Mouse (Mus musculus): ENCODE measurements around the gene Gm42417. TPM values are rescaled to one million over a fixed set of nuclear protein-coding genes. Genes with fewer than 3 reads are reported as not detected.

The Gm42417 gene
- total RNA-seq (2021): not detected
- long read RNA-seq, experiment 1: 0 reads
- long read RNA-seq, experiment 2: 0 reads

GRCm38 (mm10) chr1:36539186-36539585 is at the start of gene Gm42417:
TSS of gene Gm42417 (minus strand) at chr1:36539429.
- DNase-seq (ENCODE audit: low spot score in 2 of 2): no peak
- intact Hi-C loops (cut with DNase I): no loop called here

- intact Hi-C loops (cut with DNase I): no loop called here
- DNase-seq (ENCODE audit: low spot score in 2 of 2): no peak
Measured at GRCm38 (mm10) chr1:36587860-36588259, 48.6 kb upstream of the Gm42417 start.

GRCm38 (mm10) chr1:36586288-36586687 is 47.1 kb upstream of the Gm42417 start:
- intact Hi-C loops (cut with DNase I): no loop called here
- DNase-seq (ENCODE audit: low spot score in 2 of 2): no peak

GRCm38 (mm10) chr1:36583408-36584116 is 44.3 kb upstream of the Gm42417 start:
- DNase-seq (ENCODE audit: low spot score in 2 of 2): no peak
- intact Hi-C loops (cut with DNase I): no loop called here

- intact Hi-C loops (cut with DNase I): no loop called here
- no peak for DNase-seq (ENCODE audit: low spot score in 2 of 2)
Measured at GRCm38 (mm10) chr1:36582211-36582610, 43.0 kb upstream of the Gm42417 start.

GRCm38 (mm10) chr1:36581260-36581659 is 42.0 kb upstream of the Gm42417 start:
- no peak for DNase-seq (ENCODE audit: low spot score in 2 of 2)
- intact Hi-C loops (cut with DNase I): no loop called here

GRCm38 (mm10) chr1:36580384-36581207 is 41.4 kb upstream of the Gm42417 start:
- intact Hi-C loops (cut with DNase I): no loop called here
- peak; percentile 41 to 62 for DNase-seq (ENCODE audit: low spot score in 2 of 2)

GRCm38 (mm10) chr1:36579974-36580383 is 40.8 kb upstream of the Gm42417 start:
- no peak for DNase-seq (ENCODE audit: low spot score in 2 of 2)
- intact Hi-C loops (cut with DNase I): no loop called here

GRCm38 (mm10) chr1:36576991-36577675 is 37.9 kb upstream of the Gm42417 start:
- no peak for DNase-seq (ENCODE audit: low spot score in 2 of 2)
- intact Hi-C loops (cut with DNase I): no loop called here

GRCm38 (mm10) chr1:36575347-36575746 is 36.1 kb upstream of the Gm42417 start:
- intact Hi-C loops (cut with DNase I): no loop called here
- no peak for DNase-seq (ENCODE audit: low spot score in 2 of 2)

- intact Hi-C loops (cut with DNase I): no loop called here
- no peak for DNase-seq (ENCODE audit: low spot score in 2 of 2)
Measured at GRCm38 (mm10) chr1:36574196-36574955, 35.1 kb upstream of the Gm42417 start.

- no peak for DNase-seq (ENCODE audit: low spot score in 2 of 2)
- intact Hi-C loops (cut with DNase I): no loop called here
Measured at GRCm38 (mm10) chr1:36573524-36573923, 34.3 kb upstream of the Gm42417 start.

GRCm38 (mm10) chr1:36572709-36573108 is 33.5 kb upstream of the Gm42417 start:
- no peak for DNase-seq (ENCODE audit: low spot score in 2 of 2)
- intact Hi-C loops (cut with DNase I): no loop called here

- no peak for DNase-seq (ENCODE audit: low spot score in 2 of 2)
- intact Hi-C loops (cut with DNase I): no loop called here
Measured at GRCm38 (mm10) chr1:36572140-36572700, 33.0 kb upstream of the Gm42417 start.

GRCm38 (mm10) chr1:36571627-36572026 is 32.4 kb upstream of the Gm42417 start:
- no peak for DNase-seq (ENCODE audit: low spot score in 2 of 2)
- intact Hi-C loops (cut with DNase I): no loop called here

GRCm38 (mm10) chr1:36570320-36570719 is 31.1 kb upstream of the Gm42417 start:
- intact Hi-C loops (cut with DNase I): no loop called here
- no peak for DNase-seq (ENCODE audit: low spot score in 2 of 2)

- no peak for DNase-seq (ENCODE audit: low spot score in 2 of 2)
- intact Hi-C loops (cut with DNase I): no loop called here
Measured at GRCm38 (mm10) chr1:36569694-36570276, 30.6 kb upstream of the Gm42417 start.

- intact Hi-C loops (cut with DNase I): no loop called here
- no peak for DNase-seq (ENCODE audit: low spot score in 2 of 2)
Measured at GRCm38 (mm10) chr1:36568776-36569175, 29.5 kb upstream of the Gm42417 start.
